Mouse (Mus musculus) layer of hippocampus, adult 6 months (tissue): Measurements from ENCODE around the gene Olfr703. TPM values are rescaled to one million over a fixed set of nuclear protein-coding genes. Genes with fewer than 3 reads are reported as not detected.

Experiments
- long read RNA-seq, 2 experiments: library from polyadenylated mRNA; unstranded; transcript quantifications; one replicate each; pipeline ENCODE4 v2.0.0; 2019 to 2020
- polyA plus RNA-seq: library from polyadenylated mRNA; unstranded; fragments of <200 nt; fragmentation: Nextera tagmentation; gene quantifications from 2 replicates; pipeline ENCODE4 v1.2.3, GENCODE M21; 2021

Gene Olfr703
- not detected in 2 replicates for polyA plus RNA-seq
- long read RNA-seq, experiment 1 = 0 reads
- long read RNA-seq, experiment 2 = 0 reads

DNA sequence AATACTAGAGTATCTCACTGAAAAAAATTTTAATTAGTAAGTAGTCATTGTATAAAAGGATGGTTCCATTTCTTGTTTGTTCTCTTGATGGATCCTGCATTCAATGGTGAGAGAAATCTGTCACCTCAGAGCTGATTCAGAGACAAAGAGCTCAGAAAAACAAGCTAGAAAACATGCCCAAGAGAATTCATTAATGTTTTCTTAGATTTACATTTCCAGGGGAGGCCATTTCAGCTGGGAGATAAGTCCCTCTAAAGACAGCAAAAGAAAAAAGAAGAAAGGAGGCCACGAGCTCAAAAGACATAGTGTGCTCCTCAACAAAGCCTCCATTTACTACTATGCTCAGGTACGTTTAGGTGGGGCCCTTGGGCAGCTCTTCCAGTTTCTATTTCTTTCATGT lies at the start of gene Olfr703:
Gene Olfr703, plus strand, starts transcription at position 301 of the 400 bp plus-strand sequence.

GRCm38 (mm10) chr7:106808734-106809133 lies 34.4 kb upstream of the Olfr703 start, which contains the start of gene Olfr700:
TSS of gene Olfr700 (minus strand) at chr7:106808834.

GRCm38 (mm10) chr7:106813829-106814228 lies 29.3 kb upstream of the Olfr703 start, which contains the start of gene Olfr701:
TSS of gene Olfr701 (plus strand) at chr7:106814129.

DNA sequence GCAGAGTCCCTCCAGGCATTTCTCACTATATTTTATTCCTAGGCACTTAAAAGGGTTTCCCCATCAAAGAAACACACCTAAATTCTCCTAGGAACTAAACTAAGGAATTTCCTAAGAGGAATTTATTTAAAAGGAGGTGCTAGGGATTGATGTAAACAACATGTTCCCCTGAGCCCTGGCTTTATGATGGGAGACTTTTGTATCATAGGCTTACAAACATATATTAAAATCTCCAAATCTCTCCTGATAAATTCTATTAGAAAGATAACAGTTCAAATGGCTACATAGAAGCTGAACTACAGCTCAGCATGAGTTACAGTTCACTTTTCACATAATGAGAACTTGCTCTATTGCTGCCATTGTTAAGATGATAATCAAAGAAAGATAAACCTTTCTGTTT lies 9.4 kb upstream of the Olfr703 start, which contains the start of gene Olfr702:
Gene Olfr702, minus strand, starts transcription at position 101 of the 400 bp plus-strand sequence.

GRCm38 (mm10) chr7:106862885-106863284 lies 19.7 kb downstream of the Olfr703 start, which contains the start of gene Olfr704:
TSS of gene Olfr704 (plus strand) at chr7:106863185.

DNA sequence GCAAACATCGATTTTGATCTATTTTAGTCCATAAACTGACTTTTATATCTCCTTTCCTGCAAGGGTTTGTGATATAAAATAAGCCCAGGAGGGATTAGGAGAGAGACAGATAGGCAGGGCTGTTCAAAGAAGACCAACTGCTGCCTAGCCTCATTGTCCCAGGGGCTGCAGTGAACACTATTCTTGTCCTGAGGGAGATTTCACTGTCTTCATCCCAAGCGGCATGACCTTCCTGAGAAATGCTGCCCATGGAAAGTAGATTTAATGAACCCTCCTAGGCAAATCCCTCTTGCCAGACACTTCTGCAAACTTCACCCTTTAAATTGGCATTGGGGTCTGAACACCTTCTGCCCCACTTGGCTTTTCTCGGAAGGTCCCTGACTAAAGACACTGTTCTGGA lies 33.6 kb downstream of the Olfr703 start, which contains the start of gene Olfr705:
Gene Olfr705, minus strand, starts transcription at position 101 of the 400 bp plus-strand sequence.

GRCm38 (mm10) chr7:106888062-106888461 lies 44.9 kb downstream of the Olfr703 start, which contains the start of gene Olfr706:
TSS of gene Olfr706 (minus strand) at chr7:106888162.

Other genes starting within 250 kb of the Olfr703 start
- not detected in 2 replicates for gene Olfr693, start 162.8 kb upstream of the Olfr703 start, polyA plus RNA-seq
- not detected in 2 replicates for gene Olfr694, start 151.5 kb upstream of the Olfr703 start, polyA plus RNA-seq
- not detected in 2 replicates for gene Olfr695, start 127.0 kb upstream of the Olfr703 start, polyA plus RNA-seq
- gene Olfr697, start 100.9 kb upstream of the Olfr703 start, polyA plus RNA-seq = not detected in 2 replicates
- gene Olfr698, start 88.0 kb upstream of the Olfr703 start, polyA plus RNA-seq = not detected in 2 replicates
- not detected in 2 replicates for gene Olfr699, start 50.2 kb upstream of the Olfr703 start, polyA plus RNA-seq
- gene Olfr700, start 34.5 kb upstream of the Olfr703 start, polyA plus RNA-seq = not detected in 2 replicates
- gene Olfr701, start 29.2 kb upstream of the Olfr703 start, polyA plus RNA-seq = not detected in 2 replicates
- not detected in 2 replicates for gene Olfr702, start 9.5 kb upstream of the Olfr703 start, polyA plus RNA-seq
- gene Olfr704, start 19.8 kb downstream of the Olfr703 start, polyA plus RNA-seq = not detected in 2 replicates
- gene Olfr705, start 33.5 kb downstream of the Olfr703 start, polyA plus RNA-seq = not detected in 2 replicates
- not detected in 2 replicates for gene Olfr706, start 44.8 kb downstream of the Olfr703 start, polyA plus RNA-seq
- gene Olfr707, start 57.9 kb downstream of the Olfr703 start, polyA plus RNA-seq = not detected in 2 replicates
- not detected in 2 replicates for gene Olfr1532-ps1, start 64.6 kb downstream of the Olfr703 start, polyA plus RNA-seq
- not detected in 2 replicates for gene Olfr709-ps1, start 88.9 kb downstream of the Olfr703 start, polyA plus RNA-seq
- gene Olfr710, start 105.0 kb downstream of the Olfr703 start, polyA plus RNA-seq = not detected in 2 replicates
- gene Olfr6, start 120.6 kb downstream of the Olfr703 start, polyA plus RNA-seq = not detected in 2 replicates
- not detected in 2 replicates for gene Olfr711, start 132.1 kb downstream of the Olfr703 start, polyA plus RNA-seq
- not detected in 2 replicates for gene Olfr2, start 162.7 kb downstream of the Olfr703 start, polyA plus RNA-seq
- gene Olfr713, start 187.8 kb downstream of the Olfr703 start, polyA plus RNA-seq = not detected in 2 replicates
- gene Olfr714, start 227.6 kb downstream of the Olfr703 start, polyA plus RNA-seq = not detected in 2 replicates
- not detected in 2 replicates for gene Olfr17, start 249.9 kb downstream of the Olfr703 start, polyA plus RNA-seq